Mouse (Mus musculus) frontal cortex, postnatal 14 days (tissue): ENCODE data around the gene Arsk.

Experiments
- DNase-seq, 2 experiments: peaks; one replicate each; pipeline ENCODE4 v3.0.0; 2022; ENCODE audit warnings: low spot score in 2 of 2

Arsk gene

GRCm38 (mm10) chr13:76098493-76099303 is at the start of gene Arsk, which contains the start of gene Ttc37:
Arsk (minus strand) TSS chr13:76098660.
Ttc37 (plus strand) TSS chr13:76098734.
- peak; percentile 88 to 92 for DNase-seq

DNA sequence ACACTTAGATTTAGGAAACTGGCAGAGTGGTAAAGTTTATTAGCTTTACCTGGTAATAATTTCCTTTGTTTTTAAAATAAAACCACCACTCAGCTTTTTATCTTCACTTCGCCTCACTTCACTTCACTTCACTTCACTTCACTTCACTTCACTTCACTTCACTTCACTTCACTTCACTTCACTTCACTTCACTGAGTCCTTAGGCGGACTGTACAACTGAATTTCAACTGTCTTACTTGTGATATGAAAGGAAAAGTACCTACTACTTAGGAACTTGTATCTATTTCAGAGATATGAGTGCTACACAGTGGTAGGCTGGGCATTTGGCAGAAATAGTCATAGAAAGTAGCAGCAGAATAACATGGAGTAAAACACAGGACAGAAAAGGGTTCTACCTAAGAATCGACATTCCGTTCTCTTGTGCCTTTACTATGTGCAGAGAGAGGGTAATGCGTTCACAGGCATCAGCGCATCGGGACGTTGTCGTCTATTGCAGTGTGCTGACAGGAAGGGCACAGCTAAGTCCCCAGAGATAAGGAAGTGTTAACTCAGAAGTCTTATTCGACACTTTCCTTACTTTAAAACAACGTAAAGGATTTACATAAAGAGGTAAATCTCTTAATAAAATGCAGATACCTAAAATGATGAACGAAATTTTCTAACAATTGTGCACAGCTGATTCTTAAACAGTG is 42.8 kb upstream of the Arsk start:
- no peak for DNase-seq

GRCm38 (mm10) chr13:76138862-76139261 is 40.4 kb upstream of the Arsk start:
- no peak for DNase-seq

GRCm38 (mm10) chr13:76132415-76132814 is 34.0 kb upstream of the Arsk start:
- DNase-seq = no peak

DNA sequence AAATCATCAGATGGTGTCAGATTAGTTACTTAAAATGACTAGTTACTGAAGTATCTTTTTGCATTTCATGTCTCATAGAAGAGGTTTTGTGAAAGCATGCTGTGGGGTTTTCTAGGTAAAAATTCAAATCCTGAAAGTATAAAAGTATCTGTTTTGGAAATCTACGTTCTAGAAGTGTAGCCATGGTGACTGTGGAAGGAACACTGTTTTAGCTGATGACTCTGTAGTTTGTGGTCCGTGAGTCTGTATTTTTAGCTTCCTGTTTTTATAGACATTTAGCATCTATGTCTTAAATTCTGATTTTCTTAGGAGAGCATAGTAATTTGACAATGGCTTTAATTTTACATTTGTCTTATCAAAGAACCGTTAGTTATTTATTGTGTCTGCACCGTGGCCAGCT is 30.3 kb upstream of the Arsk start:
- no peak for DNase-seq

DNA sequence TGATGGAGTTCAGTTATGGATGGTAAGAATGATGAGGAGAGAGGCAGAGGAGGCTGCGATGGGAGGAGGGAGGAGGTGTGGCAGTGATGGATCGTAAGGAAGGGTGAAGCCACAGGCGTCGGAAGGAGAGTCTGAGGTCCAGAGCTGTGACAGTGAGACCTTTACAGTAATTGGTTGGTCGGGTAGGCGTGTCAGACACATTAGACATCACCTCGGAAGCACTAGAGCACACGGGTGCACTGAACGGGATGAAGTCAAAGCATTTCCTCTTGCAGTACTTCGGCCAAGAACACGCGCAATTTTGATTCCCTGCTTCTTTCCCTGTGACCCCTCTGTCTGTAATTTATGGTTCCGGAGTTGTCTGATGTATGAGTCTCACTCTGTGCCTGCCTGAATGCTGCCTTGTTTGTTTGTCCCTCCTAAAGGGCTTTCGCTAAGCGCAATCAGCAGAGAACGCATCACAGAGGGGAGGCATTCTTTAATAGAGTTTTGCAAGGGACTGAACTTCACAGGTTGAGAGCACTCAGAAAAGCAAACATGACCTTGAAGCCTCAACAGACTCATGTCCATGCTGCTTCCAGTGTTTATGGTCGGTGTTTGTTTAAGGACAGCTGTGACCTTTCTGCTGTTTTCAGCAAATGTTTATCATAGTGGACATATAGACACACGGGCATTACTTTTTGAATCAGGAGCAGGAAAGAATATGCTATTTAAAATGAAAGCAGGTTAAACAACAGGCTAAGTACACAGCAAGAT is 10.8 kb upstream of the Arsk start:
- no peak for DNase-seq

DNA sequence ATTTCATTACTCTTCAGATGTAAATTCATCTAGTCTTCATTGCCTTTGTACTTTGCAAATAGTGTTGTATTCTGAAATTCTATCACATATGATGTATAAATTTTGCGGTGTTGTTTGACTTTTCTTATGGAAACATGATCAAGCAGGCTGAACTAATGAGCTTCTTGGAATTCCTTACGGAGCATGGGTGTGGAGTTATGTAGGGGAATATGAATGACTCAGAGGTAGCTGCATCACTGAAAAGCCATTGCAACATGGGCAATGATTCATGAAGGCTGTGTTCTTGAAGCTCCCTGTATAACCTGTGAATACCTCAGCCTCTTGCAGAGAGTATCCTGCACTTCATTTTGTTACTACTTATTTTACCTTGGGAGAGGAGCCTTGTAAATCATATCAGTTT is 3.5 kb upstream of the Arsk start:
- no peak for DNase-seq

GRCm38 (mm10) chr13:76098116-76098492 is 356 bp downstream of the Arsk start:
- DNase-seq = no peak

DNA sequence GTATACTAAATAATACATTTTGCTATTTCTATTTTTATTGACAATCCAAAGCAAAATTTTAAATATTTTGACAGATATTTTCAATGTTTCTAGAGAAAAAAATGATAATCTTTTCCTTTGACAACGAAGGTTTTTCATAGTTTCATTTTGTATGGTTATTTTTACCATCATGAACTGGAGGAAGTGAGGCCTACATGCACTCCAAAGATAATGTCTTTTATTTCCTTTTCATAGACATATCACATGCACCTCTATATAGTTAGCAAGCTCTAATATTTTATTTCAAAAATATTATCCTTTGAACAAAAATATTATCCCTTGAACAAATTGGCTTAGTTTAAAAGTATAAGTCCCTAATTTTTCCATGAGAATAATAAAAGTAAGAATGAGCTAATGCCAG is 24.1 kb downstream of the Arsk start:
- no peak for DNase-seq

- DNase-seq = no peak
Measured at GRCm38 (mm10) chr13:76064363-76064945, 34.0 kb downstream of the Arsk start.

DNA sequence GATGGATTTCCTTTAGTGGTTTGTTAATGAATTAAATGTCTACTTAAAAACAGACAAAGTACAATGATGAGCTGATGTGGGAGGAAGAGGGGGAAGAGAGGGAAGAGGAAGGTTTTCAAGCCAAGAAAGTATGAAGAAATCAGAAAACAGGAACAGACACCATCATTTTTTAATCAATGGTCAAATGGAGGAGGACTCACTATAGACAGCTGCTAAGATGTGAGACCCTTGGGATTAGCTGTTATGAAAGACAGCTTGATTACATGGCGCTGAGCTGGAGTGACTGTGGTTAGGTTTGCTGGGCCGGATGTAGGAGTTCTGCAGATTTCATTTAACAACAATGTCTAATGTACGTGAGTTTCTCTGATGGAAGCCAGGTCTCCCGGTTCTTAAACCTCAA is 34.9 kb downstream of the Arsk start:
- no peak for DNase-seq

- no peak for DNase-seq
Measured at GRCm38 (mm10) chr13:76062569-76062968, 35.9 kb downstream of the Arsk start.

DNA sequence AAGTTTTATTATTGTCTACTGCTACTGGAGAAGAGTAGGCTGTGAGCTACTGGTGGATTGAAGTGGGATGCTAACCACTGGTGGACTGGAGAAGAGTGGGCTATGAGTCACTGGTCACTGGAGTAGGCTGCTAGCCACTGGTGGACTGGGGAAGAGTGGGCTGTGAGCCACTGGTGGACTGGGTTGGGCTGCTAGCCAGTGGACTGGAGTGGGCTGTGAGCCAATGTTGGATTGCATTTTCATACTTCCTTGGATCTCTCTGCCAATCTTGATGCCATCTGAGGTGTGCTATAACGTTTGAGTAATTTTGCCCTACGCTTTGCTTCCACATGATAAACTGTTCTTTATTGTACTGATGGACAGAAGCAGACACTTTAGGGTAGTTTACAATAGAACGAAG is 36.3 kb downstream of the Arsk start:
- DNase-seq = no peak

DNA sequence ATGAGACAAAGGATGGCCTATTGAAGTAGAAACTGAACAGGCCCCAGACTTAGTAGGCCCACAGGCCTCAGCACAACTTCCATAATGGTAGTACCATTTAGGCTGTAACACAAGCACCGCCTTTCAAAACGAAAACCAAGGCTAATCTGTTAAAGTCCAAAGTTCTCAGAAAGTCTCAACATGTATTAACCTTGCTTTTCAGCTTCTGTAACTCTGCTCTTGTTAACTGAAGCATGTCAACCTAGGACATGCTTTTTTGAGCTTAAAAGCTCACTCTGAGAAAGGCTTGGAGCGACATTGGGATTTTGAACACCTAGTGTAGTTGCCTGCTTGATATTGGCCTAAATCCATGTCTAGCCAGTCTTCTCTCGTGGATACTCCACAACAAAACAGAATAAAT is 38.9 kb downstream of the Arsk start:
- no peak for DNase-seq

DNA sequence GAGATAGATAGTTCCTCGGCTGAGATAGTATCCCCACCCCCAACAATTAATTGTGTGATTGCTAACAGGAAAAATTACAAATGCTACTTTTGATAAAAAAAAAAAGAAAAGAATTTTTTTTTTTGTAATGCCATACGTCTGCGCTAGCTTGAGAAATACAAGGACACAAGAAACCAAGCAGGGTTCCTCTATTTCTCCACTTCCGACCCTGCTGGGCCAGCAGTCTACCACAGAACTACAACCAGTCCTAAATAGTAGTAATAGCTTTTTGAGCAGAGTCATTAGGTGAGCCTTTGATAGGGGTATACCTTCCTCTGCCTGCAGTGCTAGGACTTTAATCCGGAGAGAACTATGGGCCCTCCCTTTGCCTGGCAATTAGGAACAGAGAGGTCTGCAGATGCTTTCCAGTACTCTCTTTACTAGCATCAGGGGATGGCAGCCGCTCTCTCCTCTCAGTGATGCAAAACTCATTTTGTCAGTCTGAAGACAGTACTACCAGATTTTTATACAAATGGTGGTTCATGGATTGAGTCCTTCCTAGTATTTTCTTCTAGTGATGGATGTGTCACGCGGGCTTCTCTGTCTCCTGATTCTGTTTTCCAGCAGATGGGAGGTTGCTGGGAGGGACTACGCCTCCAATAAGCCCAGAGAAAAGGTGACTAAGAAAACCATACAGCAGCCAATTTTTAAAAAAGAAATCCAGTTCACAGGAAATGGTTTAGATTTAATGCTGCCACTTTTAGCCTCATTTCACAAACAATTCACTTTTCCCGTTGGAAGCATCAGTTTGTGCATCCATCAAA is 41.0 kb downstream of the Arsk start:
- DNase-seq = no peak

DNA sequence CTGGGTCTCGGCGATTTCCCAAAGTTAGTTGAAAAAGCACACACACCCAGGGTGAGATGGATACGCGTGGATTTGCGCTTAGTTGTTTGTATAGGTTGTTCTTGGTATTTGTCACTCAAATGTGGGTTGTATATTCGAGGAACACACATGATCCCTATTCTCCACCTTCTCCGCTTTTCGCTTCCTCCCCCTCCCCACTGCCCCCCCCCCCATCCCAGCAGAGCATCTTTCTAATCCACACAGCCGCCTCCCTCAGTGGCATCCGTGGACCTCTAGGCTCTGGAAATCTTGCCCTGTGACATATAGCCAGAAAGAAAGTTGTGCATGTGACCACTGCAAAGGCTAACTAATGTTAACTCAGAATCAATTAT is 41.6 kb downstream of the Arsk start, which contains the start of gene Gpr150:
Gene Gpr150 (minus strand): TSS at position 101 of the 371 bp plus-strand sequence.
- no peak for DNase-seq

DNA sequence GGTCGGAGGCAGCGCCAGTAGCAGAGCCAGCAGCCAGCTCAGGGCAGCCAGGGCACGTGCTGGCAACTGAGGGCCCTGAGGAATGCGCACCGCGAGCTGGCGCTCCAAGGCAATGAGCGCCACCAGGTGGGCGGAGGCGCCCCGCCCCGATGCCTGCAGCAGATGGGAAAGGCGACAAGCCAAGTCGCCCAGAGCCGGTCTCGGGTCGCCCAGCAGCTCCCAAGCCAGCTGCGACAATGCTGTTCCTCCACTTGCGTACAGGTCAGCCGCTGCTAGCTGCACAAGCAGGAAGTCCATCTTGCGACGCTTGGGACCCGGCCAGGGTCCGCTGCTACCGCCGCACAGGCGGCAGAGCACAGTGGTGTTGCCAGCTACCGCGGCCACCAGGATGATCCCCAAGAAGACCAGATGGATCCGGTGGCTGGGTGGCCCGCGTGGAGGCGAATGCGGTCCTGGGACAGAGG is 42.2 kb downstream of the Arsk start:
- peak; percentile 53 to 64 for DNase-seq

DNA sequence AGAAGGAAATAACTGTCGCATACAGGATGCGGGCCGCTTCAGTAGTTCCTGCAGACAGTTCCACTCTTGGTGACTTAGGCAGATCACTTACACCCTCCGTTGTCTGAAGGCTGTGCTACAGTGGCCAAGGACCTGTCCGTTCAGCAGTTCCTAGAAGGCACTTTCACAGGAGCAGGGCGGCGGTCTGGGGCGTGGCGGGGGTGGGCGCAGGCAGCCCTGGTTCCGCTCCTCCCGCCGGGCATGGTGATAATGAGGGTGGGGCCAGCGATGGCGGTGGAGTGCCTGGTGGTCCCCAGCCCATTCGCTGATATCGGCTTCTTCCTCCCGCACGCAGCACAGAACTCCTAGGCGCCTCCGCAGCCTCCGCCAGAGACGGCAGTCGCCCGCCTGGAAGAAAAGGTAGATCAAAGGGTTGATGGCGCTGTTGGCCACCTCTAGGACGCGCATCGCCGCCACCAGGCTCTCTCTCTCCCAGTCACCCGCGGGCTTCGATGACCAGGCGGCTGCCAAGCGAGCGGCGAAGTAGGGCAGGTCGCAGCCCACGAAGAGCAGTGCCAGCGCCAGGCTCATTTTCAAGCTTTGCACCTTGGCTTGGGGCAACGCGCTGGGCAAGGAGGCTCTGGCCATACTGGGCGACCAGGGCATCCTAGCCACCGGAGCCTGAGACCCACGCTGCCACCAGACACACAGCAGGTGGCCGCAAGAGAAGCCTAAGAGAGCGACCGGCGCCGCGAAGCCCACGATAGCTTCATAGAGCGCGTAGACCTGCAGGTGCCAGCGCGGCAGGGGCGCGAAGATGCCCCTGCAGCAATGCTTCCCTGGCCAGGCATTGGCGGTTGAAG is 42.8 kb downstream of the Arsk start:
- DNase-seq = no peak

DNA sequence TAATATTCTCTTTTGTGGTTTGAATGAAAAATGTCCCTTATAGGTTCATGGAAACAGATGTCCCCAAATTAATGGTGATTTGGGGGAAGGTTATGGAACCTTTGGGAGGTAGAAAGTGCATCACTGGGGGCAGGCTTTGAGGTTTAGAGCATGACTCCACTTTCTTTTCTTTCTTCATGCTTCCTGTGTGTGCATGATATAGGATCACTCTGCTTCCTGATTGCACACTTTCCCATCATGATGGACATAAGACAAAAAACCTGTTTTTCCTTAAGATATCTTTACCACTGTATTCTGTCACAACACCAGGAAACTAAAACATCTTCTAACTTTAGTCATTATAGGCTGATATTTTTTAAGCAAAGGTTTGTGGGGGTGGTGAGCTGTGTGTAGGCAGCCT is 53.5 kb downstream of the Arsk start:
- no peak for DNase-seq

- DNase-seq = no peak
Measured at GRCm38 (mm10) chr13:76042455-76042854, 56.0 kb downstream of the Arsk start.
